Mouse (Mus musculus) heart, adult 2 months (tissue): ENCODE results near the gene Tbc1d1. TPM values are rescaled to one million over a fixed set of nuclear protein-coding genes. Genes with fewer than 3 reads are reported as not detected.

Experiments
- DNase-seq, 2 experiments: peaks; one replicate each; pipeline ENCODE4 v3.0.0; 2021
- H3K27ac ChIP-seq: fragments of 200-600 bp; 2 replicates; pipeline ENCODE4 v1.8.1; 2022
- H3K27me3 ChIP-seq: fragments of 200-500 bp; 2 replicates; pipeline ENCODE4 v1.6.1; 2012; ENCODE audit warnings: mild to moderate bottlenecking, low read length, inconsistent platforms, mixed read lengths; ENCODE audit not compliant: control insufficient read depth, insufficient read depth
- H3K36me3 ChIP-seq: fragments of 200-500 bp; 2 replicates; pipeline ENCODE4 v1.6.1; 2012; ENCODE audit warnings: low read length, inconsistent platforms; ENCODE audit not compliant: control insufficient read depth, insufficient read depth
- H3K4me1 ChIP-seq: fragments of 200-500 bp; 2 replicates; pipeline ENCODE4 v1.6.1; 2011; ENCODE audit warnings: low read length; ENCODE audit not compliant: control insufficient read depth, insufficient read depth
- H3K4me3 ChIP-seq: fragments of 200-600 bp; 2 replicates; pipeline ENCODE4 v1.8.1; 2022
- H3K79me2 ChIP-seq: fragments of 200-500 bp; replicated peaks from 2 replicates; pipeline ENCODE4 v1.6.1; 2012; ENCODE audit warnings: mild to moderate bottlenecking, inconsistent platforms, low read length, moderate library complexity, mixed read lengths; ENCODE audit not compliant: control insufficient read depth, insufficient read depth
- H3K9ac ChIP-seq: fragments of 200-500 bp; 2 replicates; pipeline ENCODE4 v1.6.1; 2012; ENCODE audit warnings: low read depth, mild to moderate bottlenecking, control low read depth, inconsistent platforms, low read length, mixed read lengths
- CTCF ChIP-seq: fragments of 200-600 bp; IDR thresholded peaks from 2 replicates; pipeline ENCODE4 v1.8.1; 2022; ENCODE audit warnings: antibody characterized with exemption, mild to moderate bottlenecking, moderate library complexity
- EP300 ChIP-seq: fragments of 200-500 bp; IDR thresholded peaks from 2 replicates; pipeline ENCODE4 v1.6.1; 2011; ENCODE audit warnings: low read depth, low read length, control low read depth; ENCODE audit not compliant: insufficient read depth
- POLR2A ChIP-seq: fragments of 200-500 bp; IDR thresholded peaks from 2 replicates; pipeline ENCODE4 v1.6.1; 2011; ENCODE audit warnings: mild to moderate bottlenecking, low read depth, low read length, control low read depth; ENCODE audit not compliant: insufficient read depth
- WGBS: fragments of 180-500 bp; shearing (Covaris S2); methylation state at CpG from one replicate; pipeline ENCODE4 v1.1.7; 2018; 5-methylcytosine and 5-hydroxymethylcytosine counted together
- intact Hi-C: fragments of 180-260 bp; cut with DNase I; formaldehyde crosslinking; loops from one replicate; pipeline ENCODE4 v1.15.1; 2025
- polyA plus RNA-seq: library from polyadenylated mRNA; depleted of rRNA; stranded (reverse); fragments of >200 nt; gene quantifications from 2 replicates; pipeline ENCODE4 v1.2.3, GENCODE M21; 2012
- total RNA-seq, 2 experiments: library from RNA; stranded (reverse); gene quantifications; 2 replicates each; pipeline ENCODE4 v1.2.3; 2021

Gene Tbc1d1
- total and polyA plus RNA-seq, 3 experiments: 13.2 to 22.1 (median 13.6) TPM

DNA sequence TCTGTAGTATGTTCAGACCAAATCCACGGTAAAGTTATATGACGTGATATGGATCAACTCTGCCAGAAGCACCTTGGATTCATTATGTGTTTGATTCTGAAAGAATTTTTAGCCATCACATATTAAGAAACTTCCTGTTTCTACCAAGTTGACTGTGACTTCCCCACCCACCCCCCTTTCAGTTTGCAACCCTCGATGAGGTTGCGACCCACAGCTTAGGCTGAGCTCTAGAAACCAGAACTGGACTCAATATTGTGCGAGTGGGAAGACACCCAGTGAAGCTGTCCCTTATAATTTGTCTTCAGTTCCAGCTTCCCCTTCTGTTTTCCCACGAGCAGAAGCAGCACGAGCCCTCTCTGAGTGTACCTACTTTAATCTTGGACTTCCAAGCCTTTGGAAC is 55.2 kb downstream of the Tbc1d1 start:
- intact Hi-C loops: no loop called here
- DNase-seq: no peak
- TF ChIP-seq EP300 (no peak), POLR2A (no peak), CTCF (no peak)
- Histone ChIP-seq H3K9ac (no peak overlapping the region), H3K27ac (peak overlapping the region; percentile 64), H3K36me3 (no peaks in the 10 kb centered on the region; the same call in 1 of the 2 replicates), H3K4me3 (no peak overlapping the region), H3K4me1 (peaks cover 7% of the 10 kb centered on the region), H3K27me3 (no peaks in the 10 kb centered on the region), H3K79me2 (no peaks in the 10 kb centered on the region)
- WGBS: 70% methylated on average over 7 of the region's 7 CpGs

DNA sequence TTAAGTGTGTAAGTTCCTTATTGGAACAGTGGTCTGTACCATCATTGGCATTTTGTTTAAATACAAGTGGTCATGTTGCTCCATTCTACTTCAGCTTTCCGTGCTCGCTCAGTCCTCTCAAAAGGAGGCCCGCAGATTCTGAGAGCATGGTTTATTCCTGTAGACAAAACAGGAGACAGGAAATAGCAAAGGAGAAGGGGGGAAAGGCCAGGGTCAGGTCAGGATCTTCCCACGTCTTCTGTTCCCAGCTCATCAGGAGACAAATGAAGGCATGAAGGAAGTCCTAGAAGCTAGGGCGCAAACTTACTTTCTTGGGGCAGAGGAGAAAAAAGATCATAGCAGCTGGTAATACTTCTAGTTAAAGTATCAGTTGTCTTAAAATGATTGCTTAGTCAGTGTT is 56.1 kb downstream of the Tbc1d1 start:
- Histone ChIP-seq H3K36me3 (no peaks in the 10 kb centered on the region; the same call in 1 of the 2 replicates), H3K27me3 (no peaks in the 10 kb centered on the region), H3K27ac (peak overlapping the region; percentile 64), H3K79me2 (no peaks in the 10 kb centered on the region), H3K4me3 (no peak overlapping the region), H3K4me1 (peaks cover 7% of the 10 kb centered on the region), H3K9ac (no peak overlapping the region)
- DNase-seq: peak in 1 of 2 experiments; percentile 49
- intact Hi-C loops: no loop called here
- WGBS: 35% methylated on average over 5 of the region's 5 CpGs
- no peak for TF ChIP-seq EP300

DNA sequence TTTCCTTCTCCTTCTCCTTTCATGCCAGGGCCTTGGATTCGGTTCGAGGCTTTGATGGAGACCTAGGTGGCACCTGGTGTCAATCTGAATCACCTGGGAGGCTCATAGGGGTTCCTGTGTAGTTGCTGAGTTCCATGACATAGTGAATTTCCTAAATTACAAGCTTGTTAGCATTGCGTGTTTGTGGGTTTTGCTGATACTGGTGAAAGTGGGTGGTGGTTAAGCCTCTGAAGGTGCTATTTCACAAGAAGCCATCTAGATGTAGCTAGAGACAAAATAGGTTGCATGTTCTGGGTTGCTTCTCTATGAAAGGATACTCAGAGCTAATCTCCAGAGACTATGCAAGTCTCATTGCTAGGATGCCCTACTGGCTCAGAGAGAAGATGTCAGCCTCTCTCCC is 56.5 kb downstream of the Tbc1d1 start:
- H3K9ac ChIP-seq: no peak overlapping the region
- intact Hi-C loops: no loop called here
- WGBS: 53% methylated on average over 3 of the region's 3 CpGs
- TF ChIP-seq EP300: no peak
- peaks cover 7% of the 10 kb centered on the region for H3K4me1 ChIP-seq
- H3K27ac ChIP-seq: peak overlapping the region; percentile 64
- DNase-seq: no peak
- no peaks in the 10 kb centered on the region for H3K27me3 ChIP-seq
- no peaks in the 10 kb centered on the region; the same call in 1 of the 2 replicates for H3K36me3 ChIP-seq
- H3K4me3 ChIP-seq: no peak overlapping the region
- H3K79me2 ChIP-seq: no peaks in the 10 kb centered on the region

GRCm38 (mm10) chr5:64215806-64216205 is 59.7 kb downstream of the Tbc1d1 start:
- Histone ChIP-seq H3K79me2 (no peaks in the 10 kb centered on the region), H3K27me3 (no peaks in the 10 kb centered on the region), H3K9ac (no peak overlapping the region), H3K4me1 (peaks cover 7% of the 10 kb centered on the region), H3K4me3 (no peak overlapping the region), H3K27ac (no peak overlapping the region), H3K36me3 (no peaks in the 10 kb centered on the region; the same call in 1 of the 2 replicates)
- intact Hi-C loops: no loop called here
- WGBS: 95% methylated on average over 5 of the region's 5 CpGs
- no peak for DNase-seq
- TF ChIP-seq CTCF: no peak

DNA sequence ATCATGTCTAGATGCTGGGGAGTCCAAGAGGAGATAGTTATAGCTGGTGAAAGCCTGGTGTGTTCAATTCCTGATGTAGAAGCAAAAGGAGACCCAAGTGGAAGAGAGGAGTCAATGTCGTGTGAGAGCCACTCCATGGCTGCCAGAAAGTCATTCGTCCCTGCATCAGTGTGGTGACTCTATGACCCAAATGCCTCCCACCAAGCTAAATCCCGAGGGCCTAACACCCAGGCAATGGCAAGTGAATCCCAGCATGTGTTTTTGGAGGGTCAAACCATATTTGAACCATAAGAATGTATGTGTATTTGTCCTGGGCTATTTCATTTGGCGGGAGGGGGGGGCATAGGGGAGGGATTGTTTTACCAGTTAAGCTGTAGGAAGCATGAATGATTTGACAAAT is 60.2 kb downstream of the Tbc1d1 start:
- Histone ChIP-seq H3K36me3 (no peaks in the 10 kb centered on the region; the same call in 1 of the 2 replicates), H3K27ac (no peak overlapping the region), H3K9ac (no peak overlapping the region), H3K4me3 (no peak overlapping the region), H3K27me3 (no peaks in the 10 kb centered on the region), H3K4me1 (peaks cover 5% of the 10 kb centered on the region), H3K79me2 (no peaks in the 10 kb centered on the region)
- no peak for TF ChIP-seq CTCF
- no peak for TF ChIP-seq EP300
- no peak for TF ChIP-seq POLR2A
- no peak for DNase-seq
- intact Hi-C loops: no loop called here
- WGBS: 85% methylated on average over 4 of the region's 4 CpGs

GRCm38 (mm10) chr5:64217256-64217655 is 61.2 kb downstream of the Tbc1d1 start:
- Histone ChIP-seq H3K4me1 (peaks cover 1% of the 10 kb centered on the region; the same call in 1 of the 2 replicates), H3K36me3 (no peaks in the 10 kb centered on the region), H3K27ac (no peak overlapping the region), H3K4me3 (no peak overlapping the region), H3K27me3 (no peaks in the 10 kb centered on the region), H3K79me2 (no peaks in the 10 kb centered on the region), H3K9ac (no peak overlapping the region)
- 68% methylated on average over 8 of the region's 8 CpGs for WGBS
- peak in 1 of 2 experiments; percentile 10 for DNase-seq
- TF ChIP-seq POLR2A (no peak), EP300 (no peak), CTCF (no peak)
- intact Hi-C loops: no loop called here
